15 mouse cellular contexts compared by ENCODE assay signal in genomic region chr12:60584846-60585245, GRCm38 (mm10).
DNase-seq lines count a peak whose midpoint lies in the region; ATAC-seq and TF ChIP-seq lines count a peak whose summit lies in the region.
"Had no signal": no experiment of that assay in that cellular context is flagged by ENCODE, and none has a peak within 500 bp of the region (broad histone marks: within the 10 kb centered on the region; RNA-seq: fewer than 3 reads in every experiment).

No protein-coding gene starts in this region.

- peak; percentile 26; the same call in 1 of the 2 replicates for TF ChIP-seq CTCF in heart, postnatal 0 days (IDR thresholded peaks at IDR 0.05; ENCODE audit: low read depth)
- TF ChIP-seq CTCF in lung, postnatal 0 days (IDR thresholded peaks at IDR 0.05): peak; percentile 48
- TF ChIP-seq CTCF in stomach, postnatal 0 days (IDR thresholded peaks at IDR 0.05; ENCODE audit: low read depth): peak; percentile 60

- no peaks in the 10 kb centered on the region for H3K36me3 ChIP-seq in heart, postnatal 0 days (replicated peaks; ENCODE audit: control insufficient read depth, insufficient read depth, low read length)
- H3K36me3 ChIP-seq in lung, postnatal 0 days (ENCODE audit: insufficient read depth, low read length): no peaks in the 10 kb centered on the region
- no peaks in the 10 kb centered on the region for H3K36me3 ChIP-seq in ES-E14 (ENCODE audit: control insufficient read depth, insufficient read depth, low read length, poor library complexity, severe bottlenecking)
- H3K36me3 ChIP-seq in stomach, postnatal 0 days (ENCODE audit: control insufficient read depth, insufficient read depth, low read length): no peaks in the 10 kb centered on the region
- H3K36me3 ChIP-seq: limb, embryonic 10.5 days; liver, embryonic 13.5 days; midbrain, embryonic 12.5 days; neural tube, embryonic 12.5 days had no signal

- no peak for TF ChIP-seq EP300 in heart, postnatal 0 days (IDR thresholded peaks at IDR 0.05; ENCODE audit: low read depth)
- no peak for TF ChIP-seq EP300 in lung, postnatal 0 days (IDR thresholded peaks at IDR 0.05)
- TF ChIP-seq EP300 in stomach, postnatal 0 days (optimal IDR thresholded peaks at IDR 0.05): no peak

- no peak overlapping the region for H3K4me3 ChIP-seq in heart, postnatal 0 days (ENCODE audit: low read depth, low read length)
- no peak overlapping the region for H3K4me3 ChIP-seq in lung, postnatal 0 days (ENCODE audit: low read depth, low read length)
- H3K4me3 ChIP-seq in ES-E14 (ENCODE audit: insufficient read depth in 1 of 2, low read depth in 1 of 2, low read length in 2 of 2, poor library complexity in 1 of 2, severe bottlenecking in 1 of 2): no peak overlapping the region
- no peak overlapping the region for H3K4me3 ChIP-seq in stomach, postnatal 0 days (ENCODE audit: low read depth, low read length)
- H3K4me3 ChIP-seq: limb, embryonic 10.5 days; liver, embryonic 13.5 days; midbrain, embryonic 12.5 days; neural tube, embryonic 12.5 days had no signal

- in situ Hi-C loops in ES-E14 (cut with MboI; ENCODE audit: low sequenced_read_pairs in 2 of 2, unreplicated experiment in 2 of 2): no loop called here

- no peak overlapping the region for H3K27ac ChIP-seq in heart, postnatal 0 days (ENCODE audit: low read depth)
- H3K27ac ChIP-seq in lung, postnatal 0 days (ENCODE audit: low read length): no peak overlapping the region
- H3K27ac ChIP-seq in ES-E14 (ENCODE audit: insufficient read depth, low read depth, low read length, poor library complexity, severe bottlenecking): no peak overlapping the region
- H3K27ac ChIP-seq in stomach, postnatal 0 days (replicated peaks): no peak overlapping the region
- H3K27ac ChIP-seq: limb, embryonic 10.5 days; liver, embryonic 13.5 days; midbrain, embryonic 12.5 days; neural tube, embryonic 12.5 days had no signal

- H3K27me3 ChIP-seq in heart, postnatal 0 days (ENCODE audit: control insufficient read depth, insufficient read depth, low read length): no peaks in the 10 kb centered on the region
- no peaks in the 10 kb centered on the region for H3K27me3 ChIP-seq in lung, postnatal 0 days (replicated peaks; ENCODE audit: insufficient read depth, low read length)
- H3K27me3 ChIP-seq in stomach, postnatal 0 days (ENCODE audit: control insufficient read depth, insufficient read depth, low read length): no peaks in the 10 kb centered on the region
- H3K27me3 ChIP-seq: liver, embryonic 13.5 days; midbrain, embryonic 12.5 days; neural tube, embryonic 12.5 days had no signal

- intact Hi-C loops in heart, postnatal 25 days (cut with DNase I): no loop called here

- H3K4me2 ChIP-seq in heart, postnatal 0 days (ENCODE audit: low read depth, low read length): no peak overlapping the region
- H3K4me2 ChIP-seq in lung, postnatal 0 days (replicated peaks; ENCODE audit: low read depth, low read length): no peak overlapping the region
- H3K4me2 ChIP-seq in stomach, postnatal 0 days (replicated peaks; ENCODE audit: low read depth): no peak overlapping the region
- H3K4me2 ChIP-seq: liver, embryonic 13.5 days; midbrain, embryonic 12.5 days; neural tube, embryonic 12.5 days had no signal

- H3K9ac ChIP-seq in heart, postnatal 0 days (replicated peaks; ENCODE audit: low read depth, low read length): no peak overlapping the region
- no peak overlapping the region for H3K9ac ChIP-seq in lung, postnatal 0 days (replicated peaks; ENCODE audit: low read depth)
- no peak overlapping the region for H3K9ac ChIP-seq in ES-E14 (ENCODE audit: insufficient read depth, low read depth, low read length, poor library complexity, severe bottlenecking)
- no peak overlapping the region for H3K9ac ChIP-seq in stomach, postnatal 0 days (ENCODE audit: low read length)
- H3K9ac ChIP-seq: liver, embryonic 13.5 days; midbrain, embryonic 12.5 days; neural tube, embryonic 12.5 days had no signal

- no peaks in the 10 kb centered on the region for H3K9me3 ChIP-seq in heart, postnatal 0 days (replicated peaks; ENCODE audit: control insufficient read depth, low read length)
- no peaks in the 10 kb centered on the region for H3K9me3 ChIP-seq in lung, postnatal 0 days (ENCODE audit: low read length)
- H3K9me3 ChIP-seq in ES-E14 (ENCODE audit: control insufficient read depth, insufficient read depth, low read depth, low read length): no peaks in the 10 kb centered on the region
- no peaks in the 10 kb centered on the region for H3K9me3 ChIP-seq in stomach, postnatal 0 days (ENCODE audit: control insufficient read depth, low read length)
- H3K9me3 ChIP-seq: limb, embryonic 10.5 days; liver, embryonic 13.5 days; midbrain, embryonic 12.5 days; neural tube, embryonic 12.5 days had no signal

- no peak for ATAC-seq in heart, postnatal 0 days (ENCODE audit: insufficient read depth, low read depth)
- ATAC-seq in lung, postnatal 0 days: no peak
- ATAC-seq in stomach, postnatal 0 days (ENCODE audit: low FRiP score, low TSS enrichment): no peak
- ATAC-seq: hindbrain, embryonic 16.5 days had no signal

- H3K4me1 ChIP-seq in heart, postnatal 0 days (ENCODE audit: control insufficient read depth, insufficient read depth): no peaks in the 10 kb centered on the region
- H3K4me1 ChIP-seq in lung, postnatal 0 days (ENCODE audit: insufficient read depth, low read depth, low read length): no peaks in the 10 kb centered on the region
- H3K4me1 ChIP-seq in ES-E14 (ENCODE audit: control insufficient read depth in 2 of 2, insufficient read depth in 2 of 2, low read length in 2 of 2, poor library complexity in 1 of 2): no peaks in the 10 kb centered on the region
- no peaks in the 10 kb centered on the region for H3K4me1 ChIP-seq in stomach, postnatal 0 days (replicated peaks; ENCODE audit: control insufficient read depth, insufficient read depth)
- H3K4me1 ChIP-seq: limb, embryonic 10.5 days; liver, embryonic 13.5 days; midbrain, embryonic 12.5 days; neural tube, embryonic 12.5 days had no signal

- no peak for DNase-seq in heart, postnatal 0 days (ENCODE audit: low spot score)
- DNase-seq in heart, postnatal 25 days (ENCODE audit: low spot score): no peak
- no peak for DNase-seq in lung, postnatal 0 days (ENCODE audit: low spot score)
- no peak for DNase-seq in lung, postnatal 25 days (ENCODE audit: low spot score)
- DNase-seq in ES-E14 (ENCODE audit: low read depth, low spot score): peak; percentile 8
- DNase-seq in stomach, postnatal 0 days (ENCODE audit: low spot score): no peak
- DNase-seq in gastrocnemius, postnatal 25 days: no peak
- DNase-seq: cerebellum, adult 18-20 months; gastrocnemius, postnatal 36 days; liver, embryonic 13.5 days; lung, postnatal 14 days had no signal

TF ChIP-seq in ES-E14, 5 proteins besides CTCF, POLR2A, EP300 and RAD21:
- TF ChIP-seq MAFK (IDR thresholded peaks at IDR 0.05; ENCODE audit: insufficient read depth, low read depth, low read length) (no peak), CHD2 (IDR thresholded peaks at IDR 0.05; ENCODE audit: low read depth, low read length) (no peak), HCFC1 (IDR thresholded peaks at IDR 0.05; ENCODE audit: borderline replicate concordance, insufficient read depth, low read length) (no peak), ZC3H11A (IDR thresholded peaks at IDR 0.05; ENCODE audit: borderline replicate concordance, low read depth, low read length) (no peak; the same call in 1 of the 2 replicates), ZNF384 (IDR thresholded peaks at IDR 0.05; ENCODE audit: low read depth, low read length) (no peak)
